Mouse (Mus musculus) lung, embryonic 14.5 days (tissue): ENCODE results near the gene Sun1. TPM values are rescaled to one million over a fixed set of nuclear protein-coding genes. Genes with fewer than 3 reads are reported as not detected.

Source experiments
- ATAC-seq: fragments of 200-750 bp; cut with Nextera tagmentation; 2 replicates; pipeline ENCODE4 v1.8.0; 2017; ENCODE audit warnings: mild to moderate bottlenecking, moderate TSS enrichment, moderate library complexity; ENCODE audit not compliant: insufficient read depth
- DNase-seq: peaks from one replicate; pipeline ENCODE4 v3.0.0-alpha.2; 2015
- H3K27ac ChIP-seq: fragments of 300-500 bp; sonication (generic); 2 replicates; pipeline ENCODE4 v1.5.1; 2014; ENCODE audit warnings: low read depth, mild to moderate bottlenecking, moderate library complexity
- H3K27me3 ChIP-seq: fragments of 300-500 bp; sonication (generic); 2 replicates; pipeline ENCODE4 v1.6.1; 2014; ENCODE audit warnings: low read length, control low read depth; ENCODE audit not compliant: insufficient read depth
- H3K36me3 ChIP-seq: fragments of 300-500 bp; sonication (generic); 2 replicates; pipeline ENCODE4 v1.6.1; 2014; ENCODE audit warnings: control low read depth; ENCODE audit not compliant: insufficient read depth
- H3K4me1 ChIP-seq: fragments of 300-500 bp; sonication (generic); 2 replicates; pipeline ENCODE4 v1.6.1; 2014; ENCODE audit warnings: antibody characterized with exemption, control low read depth; ENCODE audit not compliant: insufficient read depth
- H3K4me2 ChIP-seq: fragments of 300-500 bp; sonication (generic); 2 replicates; pipeline ENCODE4 v1.6.1; 2014; ENCODE audit warnings: mild to moderate bottlenecking
- H3K4me3 ChIP-seq: fragments of 300-500 bp; sonication (generic); 2 replicates; pipeline ENCODE4 v1.5.1; 2014; ENCODE audit warnings: low read depth, low read length
- H3K9ac ChIP-seq: fragments of 300-500 bp; sonication (generic); 2 replicates; pipeline ENCODE4 v1.6.1; 2014
- H3K9me3 ChIP-seq: fragments of 300-500 bp; sonication (generic); 2 replicates; pipeline ENCODE4 v1.6.1; 2016; ENCODE audit warnings: low read depth, low read length, control low read depth
- CTCF ChIP-seq: IDR thresholded peaks from 2 replicates; pipeline ENCODE4 v1.5.1; 2016; ENCODE audit warnings: antibody characterized with exemption, low read depth
- whole genome bisulfite sequencing: fragments of 180-500 bp; shearing (Covaris S2); extraction: QIAGEN DNeasy Blood & Tissue Kit; methylation state at CpG from one replicate; pipeline ENCODE4 v1.1.7; 2014; 5-methylcytosine and 5-hydroxymethylcytosine counted together
- polyA plus RNA-seq: library from polyadenylated mRNA; unstranded; fragments of >200 nt; fragmentation: Nextera tagmentation; extraction: Ambion mirVana; gene quantifications from 2 replicates; pipeline ENCODE4 v1.2.1, GENCODE M21; 2014

Gene Sun1
- polyA plus RNA-seq, 1 experiment from 2014 or later = 57.7 TPM

DNA sequence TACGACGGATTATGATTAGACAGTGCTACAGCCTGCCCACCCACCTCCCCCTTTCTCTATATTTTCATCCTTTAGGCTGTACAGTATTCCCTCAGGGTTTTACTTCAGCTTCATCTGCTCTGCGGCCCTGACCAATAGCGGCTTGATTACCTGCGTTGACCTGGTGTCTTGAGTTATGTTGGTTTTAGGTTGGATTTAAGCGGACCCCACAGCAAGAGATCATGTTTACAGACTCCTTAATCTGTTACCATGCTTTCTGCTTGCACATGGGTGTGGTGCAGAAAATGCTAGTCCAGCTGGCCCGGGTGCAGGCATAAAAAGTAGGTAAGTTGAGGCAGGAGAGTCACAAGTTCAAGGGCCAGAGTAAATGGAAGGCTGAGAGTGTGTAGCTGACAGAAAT lies 50.8 kb downstream of the Sun1 start:
- Histone ChIP-seq H3K27ac (peak overlapping the region; percentile 70; the same call in 1 of the 2 replicates), H3K4me3 (peak overlapping the region; percentile 68), H3K9me3 (no peaks in the 10 kb centered on the region), H3K9ac (peak overlapping the region; percentile 63), H3K36me3 (peaks cover 53% of the 10 kb centered on the region), H3K27me3 (no peaks in the 10 kb centered on the region), H3K4me1 (peaks cover 9% of the 10 kb centered on the region), H3K4me2 (peak overlapping the region; percentile 98)
- TF ChIP-seq CTCF = no peak
- WGBS = 77% methylated on average over 7 of the region's 7 CpGs
- DNase-seq = no peak
- no peak for ATAC-seq

DNA sequence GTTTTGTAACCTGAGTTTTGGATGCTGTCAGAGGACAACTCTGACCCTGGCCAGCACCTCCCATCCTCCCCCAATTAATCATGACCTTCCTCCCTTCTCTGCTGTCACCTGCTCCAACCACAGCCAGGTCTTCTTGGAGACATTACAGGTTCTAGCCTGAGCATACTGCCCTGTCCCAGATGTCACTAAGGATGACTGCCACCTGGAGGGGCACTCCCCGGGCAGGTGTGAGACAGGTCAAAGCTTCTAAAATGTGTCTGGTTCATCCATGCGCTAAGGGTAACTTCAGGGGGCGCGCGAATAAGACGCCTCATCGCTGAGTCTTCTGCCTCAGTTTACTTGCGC lies 51.3 kb downstream of the Sun1 start:
- peak overlapping the region; percentile 63 for H3K9ac ChIP-seq
- peak overlapping the region; percentile 68 for H3K4me3 ChIP-seq
- peak; percentile 42 for TF ChIP-seq CTCF
- 0% methylated on average over 8 of the region's 8 CpGs for WGBS
- ATAC-seq = peak; percentile 25
- peaks cover 9% of the 10 kb centered on the region for H3K4me1 ChIP-seq
- no peak for DNase-seq
- no peaks in the 10 kb centered on the region for H3K27me3 ChIP-seq
- peak overlapping the region; percentile 98 for H3K4me2 ChIP-seq
- peak overlapping the region; percentile 70 for H3K27ac ChIP-seq
- H3K36me3 ChIP-seq = peaks cover 49% of the 10 kb centered on the region
- H3K9me3 ChIP-seq = no peaks in the 10 kb centered on the region

DNA sequence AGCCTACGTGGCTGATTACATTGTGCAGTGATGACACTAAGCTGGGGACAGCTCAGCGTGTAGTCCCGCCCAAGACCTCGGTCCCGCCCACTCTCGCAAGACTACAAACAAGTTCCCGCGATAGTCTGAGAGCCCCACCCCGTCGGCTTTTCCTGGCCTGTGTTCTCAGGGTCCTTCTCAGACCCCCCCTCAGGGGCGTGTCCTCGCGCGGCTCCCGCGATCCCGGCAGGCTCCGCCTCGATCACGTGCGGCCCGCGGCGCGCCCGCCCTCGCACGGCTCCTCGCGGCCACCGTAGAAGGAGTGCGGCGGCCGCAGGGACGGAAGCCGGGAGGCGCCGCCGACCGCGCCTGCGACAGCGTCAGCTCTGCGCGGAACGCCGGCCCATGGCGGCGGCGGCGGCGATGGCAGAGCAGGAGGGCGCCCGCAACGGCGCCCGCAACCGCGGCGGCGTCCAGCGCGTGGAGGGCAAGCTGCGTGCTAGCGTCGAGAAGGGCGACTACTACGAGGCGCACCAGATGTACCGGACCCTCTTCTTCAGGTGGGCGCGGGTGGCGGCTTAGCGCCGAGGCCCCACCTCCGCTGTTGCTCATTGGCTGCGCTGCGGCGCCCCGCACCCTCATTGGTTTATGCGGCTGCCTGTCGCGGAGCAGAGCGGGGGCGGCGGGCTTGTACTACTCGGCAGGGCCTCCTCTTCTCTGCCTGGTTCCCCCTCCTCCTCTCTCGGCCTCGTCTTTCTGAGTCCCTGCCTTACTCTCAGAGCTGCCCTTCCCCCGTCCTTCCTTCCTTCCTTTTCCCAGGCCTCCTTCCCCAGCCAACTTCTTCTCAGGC lies 51.9 kb downstream of the Sun1 start, which contains the start of gene Get4:
TSS of gene Get4 (plus strand) at position 244 of the 829 bp plus-strand sequence.
- peaks cover 47% of the 10 kb centered on the region for H3K36me3 ChIP-seq
- H3K4me2 ChIP-seq = peak within 1 kb of the TSS; percentile 98
- peak; percentile 95 for ATAC-seq
- H3K9ac ChIP-seq = peak within 1 kb of the TSS; percentile 78
- no peaks in the 10 kb centered on the region for H3K27me3 ChIP-seq
- peak; percentile 100 for DNase-seq
- TF ChIP-seq CTCF = no peak
- peak within 1 kb of the TSS; percentile 89 for H3K27ac ChIP-seq
- no peaks in the 10 kb centered on the region for H3K9me3 ChIP-seq
- WGBS = under 1% methylated on average over 90 of the region's 90 CpGs
- peak within 1 kb of the TSS; percentile 68 for H3K4me3 ChIP-seq
- peaks cover 9% of the 10 kb centered on the region for H3K4me1 ChIP-seq

DNA sequence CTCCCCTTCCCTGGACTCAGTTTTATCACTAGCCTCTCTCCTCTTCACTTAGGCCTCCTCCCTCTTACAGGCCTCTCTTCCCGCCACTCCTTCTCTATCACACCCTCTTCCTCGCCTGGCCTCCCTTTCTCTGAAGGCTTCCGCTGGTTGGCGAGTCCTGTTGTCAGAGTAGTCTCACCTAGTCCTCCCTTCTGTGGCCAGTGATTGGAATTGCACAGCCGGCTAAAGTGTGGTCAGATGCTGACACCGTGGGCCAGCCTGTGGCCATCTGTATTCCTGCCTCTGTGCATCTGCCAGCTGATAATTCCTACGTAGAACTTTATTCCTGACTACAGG lies 52.4 kb downstream of the Sun1 start:
- no peak for TF ChIP-seq CTCF

DNA sequence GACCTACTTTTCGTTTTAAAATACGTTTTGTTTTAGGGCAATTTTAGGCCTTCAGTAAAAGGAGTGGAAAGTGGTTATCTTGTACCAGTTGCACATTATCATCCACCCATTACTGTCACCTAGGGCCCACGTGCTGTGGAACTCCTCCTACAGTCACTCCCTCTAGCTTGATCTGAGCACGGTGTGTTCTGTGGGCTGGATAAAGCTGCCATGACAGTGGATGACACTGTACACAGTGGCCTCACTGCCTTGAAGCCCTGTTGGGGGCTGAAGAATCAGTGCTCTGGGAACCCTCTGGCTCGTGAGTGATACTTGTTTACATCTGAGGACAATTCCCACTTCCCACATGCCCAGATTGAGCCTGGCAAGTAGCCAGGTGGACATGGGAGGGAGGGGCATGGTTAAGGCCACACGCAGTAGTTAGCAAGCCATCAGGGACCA lies 52.9 kb downstream of the Sun1 start:
- Histone ChIP-seq H3K27ac (peak overlapping the region; percentile 89), H3K9ac (peak overlapping the region; percentile 78), H3K36me3 (peaks cover 38% of the 10 kb centered on the region), H3K9me3 (no peaks in the 10 kb centered on the region), H3K4me1 (peaks cover 9% of the 10 kb centered on the region), H3K27me3 (no peaks in the 10 kb centered on the region), H3K4me3 (peak overlapping the region; percentile 68), H3K4me2 (peak overlapping the region; percentile 98)
- DNase-seq (peak; percentile 85), ATAC-seq (0 out of 2 replicates have a peak, but pooled peaks have one; percentile 18)
- TF ChIP-seq CTCF = no peak
- WGBS = 4% methylated on average over 6 of the region's 6 CpGs

More for the DNA sequence above, 52.4 kb downstream of the Sun1 start:
- DNase-seq (no peak), ATAC-seq (peak; percentile 15; the same call in 1 of the 2 replicates)
- H3K27ac ChIP-seq = peak overlapping the region; percentile 89
- H3K9me3 ChIP-seq = no peaks in the 10 kb centered on the region
- H3K27me3 ChIP-seq = no peaks in the 10 kb centered on the region
- H3K4me3 ChIP-seq = peak overlapping the region; percentile 68
- peaks cover 9% of the 10 kb centered on the region for H3K4me1 ChIP-seq
- peak overlapping the region; percentile 78 for H3K9ac ChIP-seq
- peak overlapping the region; percentile 98 for H3K4me2 ChIP-seq
- WGBS = under 1% methylated on average over 7 of the region's 7 CpGs
- peaks cover 42% of the 10 kb centered on the region for H3K36me3 ChIP-seq

DNA sequence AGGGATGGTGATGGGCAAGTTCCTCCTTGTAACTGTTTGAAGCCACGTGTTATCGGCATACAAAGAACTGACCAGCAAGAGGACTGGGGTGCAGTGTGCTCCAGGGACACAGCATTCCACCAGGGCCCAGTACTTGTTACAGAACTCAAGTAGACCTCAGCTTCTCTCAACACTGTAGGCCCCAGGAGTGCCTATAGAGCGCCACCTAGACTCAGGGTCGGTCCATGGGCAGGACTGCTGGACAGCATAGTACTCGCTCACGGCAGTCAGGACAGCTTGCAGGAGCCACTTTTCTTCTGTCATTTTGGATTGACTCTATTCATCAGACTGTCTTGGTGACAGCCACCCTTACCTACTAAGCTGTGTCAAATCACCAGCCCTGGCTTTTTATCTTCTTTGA lies 54.5 kb downstream of the Sun1 start:
- no peak overlapping the region for H3K4me3 ChIP-seq
- no peaks in the 10 kb centered on the region for H3K9me3 ChIP-seq
- peaks cover 27% of the 10 kb centered on the region for H3K36me3 ChIP-seq
- DNase-seq (no peak), ATAC-seq (no peak)
- H3K9ac ChIP-seq = no peak overlapping the region
- H3K27ac ChIP-seq = no peak overlapping the region; the same call in 1 of the 2 replicates
- peak; percentile 18; the same call in 1 of the 2 replicates for TF ChIP-seq CTCF
- no peaks in the 10 kb centered on the region for H3K27me3 ChIP-seq
- WGBS = 84% methylated on average over 6 of the region's 6 CpGs
- H3K4me2 ChIP-seq = 0 out of 2 replicates have a peak overlapping the region, but pooled peaks have one; percentile 3
- peaks cover 9% of the 10 kb centered on the region for H3K4me1 ChIP-seq

DNA sequence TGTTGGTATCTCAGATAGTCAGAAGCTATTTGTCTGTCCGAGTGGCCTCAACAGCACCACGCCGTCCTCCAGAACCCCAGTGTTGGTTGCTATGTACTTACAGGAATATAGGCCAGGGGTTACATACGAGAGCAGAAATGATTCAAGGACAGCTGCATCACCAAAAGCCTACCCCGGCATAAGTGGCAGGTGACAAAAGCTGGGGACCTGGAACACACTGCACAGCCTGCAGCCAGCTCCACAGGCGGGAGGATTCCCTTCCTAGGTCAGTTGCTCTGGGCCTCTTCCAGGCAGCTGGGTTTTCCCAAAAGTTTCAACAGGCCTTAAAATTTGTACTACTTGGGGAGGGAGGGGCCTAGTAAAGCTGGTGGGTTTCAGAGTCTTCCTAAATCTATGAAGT lies 55.3 kb downstream of the Sun1 start:
- ATAC-seq = no peak

More for the DNA sequence above, 55.3 kb downstream of the Sun1 start:
- peaks cover 27% of the 10 kb centered on the region for H3K36me3 ChIP-seq
- H3K9me3 ChIP-seq = no peaks in the 10 kb centered on the region
- no peak overlapping the region for H3K4me3 ChIP-seq
- WGBS = 78% methylated on average over 6 of the region's 6 CpGs
- peaks cover 9% of the 10 kb centered on the region for H3K4me1 ChIP-seq
- H3K4me2 ChIP-seq = no peak overlapping the region
- H3K27ac ChIP-seq = no peak overlapping the region
- TF ChIP-seq CTCF = no peak
- H3K9ac ChIP-seq = no peak overlapping the region
- no peak for DNase-seq
- no peaks in the 10 kb centered on the region for H3K27me3 ChIP-seq
